Mouse (Mus musculus): ENCODE measurements around the gene Babam2. TPM values are rescaled to one million over a fixed set of nuclear protein-coding genes. Genes with fewer than 3 reads are reported as not detected.
A peak's percentile ranks its signal among the peaks of the same experiment; 100 is the strongest.

Babam2 gene
- polyA plus RNA-seq, 1 experiment: 38.7 TPM

DNA sequence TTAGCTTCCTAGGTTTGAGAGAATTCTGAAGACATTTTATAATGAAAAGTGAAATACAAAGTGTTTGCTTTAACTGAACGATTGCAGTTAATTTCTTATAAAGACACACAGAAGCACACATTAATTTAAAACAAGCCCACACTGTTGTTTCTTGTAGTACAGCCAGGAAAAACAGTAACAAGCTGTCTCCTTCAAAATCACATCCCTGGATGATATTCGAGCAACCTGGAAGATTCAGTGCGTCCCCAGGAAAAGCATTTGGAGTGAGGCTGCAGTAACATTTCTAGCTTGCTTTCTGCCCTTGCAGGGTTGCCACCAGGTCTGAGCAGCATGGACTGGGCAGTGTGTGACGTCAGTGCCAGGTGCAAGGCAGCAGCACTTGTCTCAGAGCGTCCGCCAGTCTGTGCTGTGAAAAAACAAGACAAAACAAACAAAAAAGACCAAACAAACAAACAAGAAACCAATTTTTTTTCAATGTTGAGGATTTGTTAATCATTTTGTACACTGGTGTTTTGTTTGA, 115.7 kb downstream of the Babam2 start:
- no peaks in the 10 kb centered on the region for H3K27me3 ChIP-seq (replicated peaks; ENCODE audit: control insufficient read depth, insufficient read depth, low read length)
- TF ChIP-seq POLR2A (IDR thresholded peaks at IDR 0.05; ENCODE audit: low read depth, low read length): no peak
- no peak for TF ChIP-seq CTCF (conservative IDR thresholded peaks at IDR 0.05; ENCODE audit: insufficient read depth, insufficient read length, low read depth, low read length)
- no peak overlapping the region for H3K27ac ChIP-seq (ENCODE audit: insufficient read depth, low read depth, low read length)
- WGBS: 61% methylated on average over 6 of the region's 6 CpGs
- H3K4me1 ChIP-seq (ENCODE audit: control insufficient read depth, insufficient read depth, low read length): peaks cover 13% of the 10 kb centered on the region; the same call in 1 of the 2 replicates
- H3K36me3 ChIP-seq (ENCODE audit: control insufficient read depth, insufficient read depth, low read length): no peaks in the 10 kb centered on the region
- no peak for DNase-seq
- H3K4me3 ChIP-seq (ENCODE audit: insufficient read depth, low read depth, low read length): no peak overlapping the region

- TF ChIP-seq POLR2A (IDR thresholded peaks at IDR 0.05; ENCODE audit: low read depth, low read length): no peak
- TF ChIP-seq CTCF (conservative IDR thresholded peaks at IDR 0.05; ENCODE audit: insufficient read depth, insufficient read length, low read depth, low read length): no peak
- H3K27me3 ChIP-seq (replicated peaks; ENCODE audit: control insufficient read depth, insufficient read depth, low read length): no peaks in the 10 kb centered on the region
- no peak overlapping the region for H3K4me3 ChIP-seq (ENCODE audit: insufficient read depth, low read depth, low read length)
- H3K36me3 ChIP-seq (ENCODE audit: control insufficient read depth, insufficient read depth, low read length): no peaks in the 10 kb centered on the region
- no peak for DNase-seq
- 90% methylated on average over 4 of the region's 4 CpGs for WGBS
- H3K4me1 ChIP-seq (ENCODE audit: control insufficient read depth, insufficient read depth, low read length): peaks cover 17% of the 10 kb centered on the region; the same call in 1 of the 2 replicates
- no peak overlapping the region for H3K27ac ChIP-seq (ENCODE audit: insufficient read depth, low read depth, low read length)
Measured at GRCm38 (mm10) chr5:31814068-31814467, 116.6 kb downstream of the Babam2 start.

- DNase-seq: no peak
- H3K36me3 ChIP-seq (ENCODE audit: control insufficient read depth, insufficient read depth, low read length): no peaks in the 10 kb centered on the region
- peaks cover 18% of the 10 kb centered on the region; the same call in 1 of the 2 replicates for H3K4me1 ChIP-seq (ENCODE audit: control insufficient read depth, insufficient read depth, low read length)
- 75% methylated on average over 7 of the region's 7 CpGs for WGBS
- TF ChIP-seq POLR2A (IDR thresholded peaks at IDR 0.05; ENCODE audit: low read depth, low read length) (no peak), CTCF (conservative IDR thresholded peaks at IDR 0.05; ENCODE audit: insufficient read depth, insufficient read length, low read depth, low read length) (no peak)
- no peak overlapping the region for H3K27ac ChIP-seq (ENCODE audit: insufficient read depth, low read depth, low read length)
- H3K4me3 ChIP-seq (ENCODE audit: insufficient read depth, low read depth, low read length): no peak overlapping the region
- H3K27me3 ChIP-seq (replicated peaks; ENCODE audit: control insufficient read depth, insufficient read depth, low read length): no peaks in the 10 kb centered on the region
Measured at GRCm38 (mm10) chr5:31815129-31815528, 117.6 kb downstream of the Babam2 start.

DNA sequence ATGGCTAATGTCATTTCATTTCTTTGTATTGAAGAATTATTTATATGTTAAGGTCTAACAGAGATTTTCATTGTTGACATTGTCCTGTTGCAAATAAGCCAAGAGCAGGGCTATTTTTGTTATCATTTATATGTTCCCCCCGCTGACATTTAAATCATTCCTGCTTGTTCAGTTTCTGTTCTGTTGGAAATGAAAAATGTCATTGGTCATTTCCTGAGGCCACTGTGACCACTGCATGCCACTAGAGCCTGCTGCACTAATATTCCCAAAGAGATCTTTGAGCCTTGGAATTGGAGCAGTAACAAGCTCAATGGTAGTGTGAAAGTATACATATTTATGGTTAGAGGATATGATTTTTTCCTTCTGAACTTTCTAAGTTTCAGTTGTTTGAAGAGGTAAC, 118.6 kb downstream of the Babam2 start:
- DNase-seq: peak; percentile 56
- peaks cover 10% of the 10 kb centered on the region; the same call in 1 of the 2 replicates for H3K4me1 ChIP-seq (ENCODE audit: control insufficient read depth, insufficient read depth, low read length)
- no peaks in the 10 kb centered on the region for H3K27me3 ChIP-seq (replicated peaks; ENCODE audit: control insufficient read depth, insufficient read depth, low read length)
- WGBS: 71% methylated on average over 1 of the region's 1 CpGs
- H3K27ac ChIP-seq (ENCODE audit: insufficient read depth, low read depth, low read length): no peak overlapping the region
- no peak overlapping the region for H3K4me3 ChIP-seq (ENCODE audit: insufficient read depth, low read depth, low read length)
- no peaks in the 10 kb centered on the region for H3K36me3 ChIP-seq (ENCODE audit: control insufficient read depth, insufficient read depth, low read length)
- no peak for TF ChIP-seq POLR2A (IDR thresholded peaks at IDR 0.05; ENCODE audit: low read depth, low read length)
- TF ChIP-seq CTCF (conservative IDR thresholded peaks at IDR 0.05; ENCODE audit: insufficient read depth, insufficient read length, low read depth, low read length): no peak

DNA sequence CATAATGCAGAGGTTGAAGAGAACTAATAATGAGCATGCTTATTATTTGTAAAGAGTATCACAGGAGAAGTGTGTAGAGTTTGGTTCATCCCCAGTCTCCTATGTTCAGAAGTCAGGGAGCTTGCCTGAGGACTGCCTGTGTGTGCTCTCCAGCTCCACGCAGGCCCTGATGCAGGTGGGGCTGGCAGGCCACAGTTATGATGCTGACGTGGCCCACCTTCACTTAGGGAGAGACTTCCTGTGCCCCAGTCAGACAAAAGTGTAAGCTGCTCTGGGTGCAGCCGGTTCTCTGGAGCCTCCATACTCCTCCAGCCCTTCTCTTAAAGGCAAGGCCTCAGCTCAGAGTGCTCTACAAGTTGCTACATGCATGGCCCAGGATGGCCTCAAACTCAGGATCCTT, 123.3 kb downstream of the Babam2 start:
- WGBS: 84% methylated on average over 3 of the region's 3 CpGs
- no peak for TF ChIP-seq CTCF (conservative IDR thresholded peaks at IDR 0.05; ENCODE audit: insufficient read depth, insufficient read length, low read depth, low read length)
- no peak for TF ChIP-seq POLR2A (IDR thresholded peaks at IDR 0.05; ENCODE audit: low read depth, low read length)
- Histone ChIP-seq H3K4me1 (ENCODE audit: control insufficient read depth, insufficient read depth, low read length) (peaks cover 10% of the 10 kb centered on the region; the same call in 1 of the 2 replicates), H3K27me3 (replicated peaks; ENCODE audit: control insufficient read depth, insufficient read depth, low read length) (no peaks in the 10 kb centered on the region), H3K27ac (ENCODE audit: insufficient read depth, low read depth, low read length) (no peak overlapping the region), H3K36me3 (ENCODE audit: control insufficient read depth, insufficient read depth, low read length) (no peaks in the 10 kb centered on the region), H3K4me3 (ENCODE audit: insufficient read depth, low read depth, low read length) (no peak overlapping the region)
- DNase-seq: no peak

DNA sequence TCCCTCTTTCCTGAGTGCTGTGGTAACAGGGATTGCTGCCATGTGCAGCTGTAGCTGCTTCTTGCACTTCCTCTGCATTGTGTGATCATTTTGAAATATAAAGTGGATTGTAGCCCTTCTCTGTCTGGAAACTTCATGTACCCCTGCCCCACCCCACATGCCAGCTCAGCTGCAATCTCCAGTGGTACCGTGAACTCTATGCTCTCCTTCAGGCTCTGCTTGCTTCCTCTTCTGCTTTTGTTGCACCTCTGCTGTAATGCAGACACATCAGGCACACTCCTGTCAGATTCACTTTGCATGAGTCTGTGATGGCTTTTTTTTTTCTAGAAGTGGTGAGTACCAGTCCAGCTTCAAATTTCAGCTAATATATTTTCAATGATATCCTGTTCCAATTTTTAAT, 123.7 kb downstream of the Babam2 start:
- Histone ChIP-seq H3K36me3 (ENCODE audit: control insufficient read depth, insufficient read depth, low read length) (no peaks in the 10 kb centered on the region), H3K27me3 (replicated peaks; ENCODE audit: control insufficient read depth, insufficient read depth, low read length) (no peaks in the 10 kb centered on the region), H3K4me1 (ENCODE audit: control insufficient read depth, insufficient read depth, low read length) (peaks cover 10% of the 10 kb centered on the region; the same call in 1 of the 2 replicates), H3K27ac (ENCODE audit: insufficient read depth, low read depth, low read length) (no peak overlapping the region), H3K4me3 (ENCODE audit: insufficient read depth, low read depth, low read length) (no peak overlapping the region)
- no peak for DNase-seq
- TF ChIP-seq POLR2A (IDR thresholded peaks at IDR 0.05; ENCODE audit: low read depth, low read length) (no peak), CTCF (conservative IDR thresholded peaks at IDR 0.05; ENCODE audit: insufficient read depth, insufficient read length, low read depth, low read length) (no peak)
- 97% methylated on average over 1 of the region's 1 CpGs for WGBS

GRCm38 (mm10) chr5:31823673-31824072, 126.2 kb downstream of the Babam2 start:
- H3K36me3 ChIP-seq (ENCODE audit: control insufficient read depth, insufficient read depth, low read length): no peaks in the 10 kb centered on the region
- no peak for DNase-seq
- no peak overlapping the region for H3K27ac ChIP-seq (ENCODE audit: insufficient read depth, low read depth, low read length)
- peaks cover 10% of the 10 kb centered on the region; the same call in 1 of the 2 replicates for H3K4me1 ChIP-seq (ENCODE audit: control insufficient read depth, insufficient read depth, low read length)
- H3K4me3 ChIP-seq (ENCODE audit: insufficient read depth, low read depth, low read length): no peak overlapping the region
- no peaks in the 10 kb centered on the region for H3K27me3 ChIP-seq (replicated peaks; ENCODE audit: control insufficient read depth, insufficient read depth, low read length)
- TF ChIP-seq CTCF (conservative IDR thresholded peaks at IDR 0.05; ENCODE audit: insufficient read depth, insufficient read length, low read depth, low read length): no peak
- no peak for TF ChIP-seq POLR2A (IDR thresholded peaks at IDR 0.05; ENCODE audit: low read depth, low read length)
- WGBS: 65% methylated on average over 3 of the region's 3 CpGs

All from kidney, adult 2 months (tissue).